Mouse (Mus musculus): ENCODE measurements around the gene Sorbs1.
A peak's percentile ranks its signal among the peaks of the same experiment; 100 is the strongest.

GRCm38 (mm10) chr19:40333905-40334304, 179.7 kb downstream of the Sorbs1 start:
- TF ChIP-seq CTCF (IDR thresholded peaks at IDR 0.05; ENCODE audit: low read depth) = peak; percentile 35
- TF ChIP-seq EP300 (IDR thresholded peaks at IDR 0.05; ENCODE audit: low read depth) = no peak
